Mouse (Mus musculus): Measurements from ENCODE around the gene Angel2. TPM values are rescaled to one million over a fixed set of nuclear protein-coding genes. Genes with fewer than 3 reads are reported as not detected.
A peak's percentile ranks its signal among the peaks of the same experiment; 100 is the strongest.

Angel2 gene
- total RNA-seq, 2 experiments from 2014 or later, result 26.4 to 30.1 TPM

DNA sequence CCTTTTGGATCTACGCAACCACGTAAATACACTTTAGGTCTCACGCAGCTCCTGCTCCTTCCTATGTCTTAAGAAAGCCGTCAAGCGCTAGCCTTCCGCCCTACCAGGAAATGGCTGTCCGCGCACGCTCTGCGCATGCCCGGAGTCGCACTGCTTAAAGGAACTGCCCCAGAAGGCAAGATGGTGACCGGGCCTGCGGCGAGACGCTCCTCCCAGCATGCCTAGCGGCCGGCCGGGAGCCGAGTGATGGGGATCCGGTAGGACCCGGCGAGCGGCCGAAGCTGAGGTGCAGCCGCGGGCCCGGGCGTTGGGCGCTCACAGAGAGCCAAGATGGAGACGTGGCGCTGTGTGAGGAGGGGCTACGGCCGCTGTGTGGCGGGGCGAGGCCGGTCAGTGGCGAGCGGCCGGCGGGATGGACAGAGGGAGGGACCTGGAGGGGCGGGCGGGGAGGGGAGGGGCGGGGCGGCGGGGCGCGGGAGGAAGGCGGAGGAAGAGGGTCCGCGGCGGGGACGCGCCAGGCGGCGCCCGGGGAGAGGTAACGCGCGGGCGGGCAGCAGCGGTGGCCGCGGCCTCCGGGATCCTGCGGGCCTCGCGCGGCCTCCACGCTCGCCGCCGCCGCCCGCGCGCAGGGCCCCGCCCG is 3.6 kb downstream of the Angel2 start:
- peak; percentile 97 for DNase-seq (ENCODE audit: low spot score)

DNA sequence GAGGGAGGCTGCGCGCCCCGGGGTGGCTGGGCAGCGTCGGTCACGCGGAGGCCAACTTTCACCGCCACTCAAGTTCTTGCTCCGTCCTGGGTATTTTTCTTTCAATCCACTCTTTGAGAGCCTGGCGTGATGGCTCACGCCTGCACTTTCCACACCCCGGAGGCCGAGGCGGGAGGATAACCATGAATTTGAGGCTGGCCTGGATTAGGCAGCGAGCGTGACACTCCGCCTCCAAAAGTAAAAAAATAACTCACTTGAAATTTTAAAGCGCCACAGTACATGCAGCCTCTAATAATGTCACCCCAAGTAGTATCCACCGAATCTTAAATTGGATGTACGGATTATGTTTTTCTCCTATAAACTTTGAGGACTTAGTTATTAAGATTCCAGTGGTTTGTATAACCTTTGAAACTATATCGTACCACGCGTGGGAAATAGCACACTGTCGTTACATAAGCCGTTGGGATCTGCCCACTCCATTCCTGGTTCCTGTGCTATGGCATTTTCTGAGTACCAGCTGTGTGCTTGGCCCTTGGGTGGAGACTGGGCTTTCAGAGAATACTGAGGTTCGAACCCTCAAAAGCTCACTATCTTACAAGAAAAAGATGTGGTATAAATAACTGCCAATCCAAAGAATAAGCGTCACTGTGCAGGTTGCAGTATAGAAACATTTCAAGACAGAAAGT is 4.2 kb downstream of the Angel2 start:
- DNase-seq (ENCODE audit: low spot score), result peak; percentile 32

DNA sequence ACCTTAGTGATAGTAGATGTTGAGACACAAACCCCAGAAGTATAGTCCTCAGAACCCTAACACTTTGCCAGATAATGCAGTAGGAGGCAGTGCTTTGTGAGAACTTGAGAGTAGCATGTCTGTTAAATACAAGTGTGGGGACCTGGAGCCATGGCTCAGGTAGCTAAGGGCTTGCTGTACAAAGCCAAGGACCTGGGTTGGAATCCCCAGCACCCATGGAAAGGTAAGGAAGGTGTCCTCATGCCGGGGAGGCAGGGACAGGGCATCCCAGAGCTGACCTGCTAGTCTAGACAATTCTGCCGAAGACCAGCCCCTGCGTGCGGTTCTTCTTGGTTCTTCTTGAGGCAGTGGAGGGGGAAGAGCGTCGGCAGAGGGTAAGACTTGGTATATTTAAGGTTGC is 5.3 kb downstream of the Angel2 start:
- DNase-seq (ENCODE audit: low spot score), result no peak

DNA sequence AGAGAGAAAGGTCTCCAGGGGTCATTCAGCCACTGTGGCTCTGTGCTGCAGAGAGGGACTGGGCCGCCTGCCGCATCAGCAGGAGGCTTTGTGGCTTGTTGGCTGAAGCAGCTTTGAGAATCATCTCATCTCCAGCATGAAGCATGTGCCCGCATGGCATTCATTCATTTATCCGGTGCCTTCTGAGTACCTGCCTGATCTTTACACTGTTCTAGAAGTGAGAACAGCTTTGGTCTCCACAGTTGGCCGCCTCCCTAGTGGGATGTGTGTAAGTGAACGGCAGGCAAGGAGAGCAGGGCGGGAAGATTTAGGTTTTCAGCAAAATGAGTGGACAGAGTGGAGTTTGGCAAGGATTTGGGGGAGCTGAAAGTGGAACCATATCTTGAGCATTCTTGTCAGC is 14.9 kb downstream of the Angel2 start:
- no peak for DNase-seq (ENCODE audit: low spot score)

DNA sequence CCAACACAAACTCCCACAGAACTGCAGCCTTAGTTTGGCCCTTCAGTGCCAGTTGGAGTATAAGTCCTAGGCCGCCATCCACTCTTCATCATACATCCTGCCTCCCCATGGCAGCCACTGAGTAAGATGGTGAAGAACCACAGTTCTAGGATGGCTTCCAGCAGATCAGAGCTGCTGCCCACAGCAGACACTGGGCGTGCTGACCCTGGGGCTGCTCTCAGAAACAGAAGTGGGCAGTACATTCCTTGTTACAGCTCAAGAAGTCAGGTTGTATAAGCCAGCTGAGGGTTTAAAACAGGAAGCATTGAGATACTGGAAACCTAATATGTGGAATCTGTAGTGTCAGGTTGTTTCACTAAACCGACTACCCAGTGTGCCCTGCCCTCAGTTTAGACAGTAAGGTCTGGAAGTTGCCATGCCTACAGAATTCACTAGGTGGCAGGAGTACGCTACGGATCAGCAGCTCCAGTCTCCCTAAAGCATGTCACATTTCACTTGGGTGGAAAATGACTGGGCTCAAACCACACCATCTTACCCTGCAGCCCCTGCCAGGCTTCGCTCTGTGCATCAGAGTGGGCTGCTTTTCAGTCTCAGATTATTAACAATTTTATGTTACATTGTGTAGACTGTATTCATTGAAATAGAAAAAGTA is 19.3 kb downstream of the Angel2 start:
- peak; percentile 82 for DNase-seq (ENCODE audit: low spot score)

DNA sequence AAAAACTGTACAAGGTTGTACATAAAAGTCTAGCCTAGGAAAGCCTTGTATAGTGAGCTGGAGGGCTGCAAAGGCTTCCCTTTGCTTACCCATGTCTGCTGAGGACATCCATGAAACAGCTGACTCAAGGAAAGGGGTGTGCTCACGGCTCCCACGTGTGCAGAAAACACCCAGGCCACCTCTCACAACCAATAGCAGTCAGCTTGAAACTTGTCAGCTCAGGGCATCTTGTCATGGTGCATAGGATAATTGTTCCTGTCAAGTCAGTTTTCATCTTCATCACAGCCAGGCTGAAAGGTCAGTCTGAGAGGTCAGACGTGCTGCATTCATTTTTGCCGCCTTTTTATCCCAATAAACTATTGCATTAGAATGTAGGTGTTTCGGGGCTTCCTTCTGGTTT is 23.1 kb downstream of the Angel2 start:
- DNase-seq (ENCODE audit: low spot score), result no peak

DNA sequence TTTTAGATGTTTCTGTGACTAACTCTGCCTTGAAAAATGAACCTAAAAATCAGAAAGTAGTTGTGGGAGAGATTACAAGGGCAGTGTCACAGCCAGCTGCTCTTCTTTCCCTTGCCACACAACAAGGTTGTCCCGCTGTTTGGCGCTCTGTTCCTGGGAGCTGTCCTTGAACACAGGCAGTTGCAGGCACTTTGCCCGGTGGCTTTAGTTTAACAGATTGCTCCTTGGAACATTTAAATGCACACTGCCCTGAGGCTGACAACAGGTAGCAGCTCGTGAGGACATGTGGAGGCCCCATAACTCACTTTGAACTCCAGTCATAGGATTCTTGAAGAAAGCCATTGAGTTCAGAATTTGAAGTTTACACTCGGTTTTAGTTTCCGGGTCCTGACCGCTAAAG is 23.5 kb downstream of the Angel2 start:
- no peak for DNase-seq (ENCODE audit: low spot score)

DNA sequence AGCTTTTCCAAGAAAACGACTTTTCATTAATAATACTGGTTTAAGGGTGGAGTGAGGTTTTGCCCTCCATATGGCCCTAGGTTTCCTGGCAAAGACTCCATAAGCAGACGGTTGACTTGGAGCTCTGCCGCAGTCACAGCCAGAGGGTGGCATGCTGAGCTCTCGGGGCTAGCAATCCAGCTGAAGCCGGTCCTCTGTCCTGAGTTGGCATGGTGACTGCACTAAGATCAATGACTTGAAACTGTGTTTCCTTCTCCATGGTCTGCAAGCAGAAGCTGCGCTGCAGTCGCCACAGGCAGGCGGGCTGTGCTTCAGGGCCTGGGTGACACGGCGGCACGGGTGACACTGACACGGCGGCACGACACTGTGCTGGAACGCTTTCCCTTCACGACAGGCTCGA is 23.9 kb downstream of the Angel2 start:
- DNase-seq (ENCODE audit: low spot score), result no peak

DNA sequence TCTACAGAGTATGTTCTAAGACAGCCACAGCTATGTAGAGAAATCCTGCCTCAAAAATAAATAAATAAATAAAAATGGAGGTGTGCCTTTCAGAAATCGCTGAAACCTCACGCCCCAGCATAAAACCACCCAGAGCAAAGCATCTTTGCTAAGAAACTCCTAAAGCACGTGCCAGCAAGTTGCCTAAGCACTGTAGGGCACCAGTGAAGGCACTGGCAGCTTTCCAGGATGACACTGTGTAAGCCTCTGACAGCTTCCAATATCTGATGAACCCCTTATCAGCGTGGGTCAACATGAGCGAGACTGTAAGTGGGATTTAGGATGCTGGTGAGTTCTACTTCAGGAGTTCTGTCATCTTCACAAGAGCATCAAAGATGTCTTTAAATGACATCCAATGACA is 26.1 kb downstream of the Angel2 start:
- DNase-seq (ENCODE audit: low spot score), result no peak

- no peak for DNase-seq (ENCODE audit: low spot score)
Observed at GRCm38 (mm10) chr1:190953009-190953408, 28.1 kb downstream of the Angel2 start.

GRCm38 (mm10) chr1:190958821-190959220 is 33.9 kb downstream of the Angel2 start:
- DNase-seq (ENCODE audit: low spot score), result no peak

GRCm38 (mm10) chr1:190962760-190963159 is 37.8 kb downstream of the Angel2 start:
- DNase-seq (ENCODE audit: low spot score), result no peak

DNA sequence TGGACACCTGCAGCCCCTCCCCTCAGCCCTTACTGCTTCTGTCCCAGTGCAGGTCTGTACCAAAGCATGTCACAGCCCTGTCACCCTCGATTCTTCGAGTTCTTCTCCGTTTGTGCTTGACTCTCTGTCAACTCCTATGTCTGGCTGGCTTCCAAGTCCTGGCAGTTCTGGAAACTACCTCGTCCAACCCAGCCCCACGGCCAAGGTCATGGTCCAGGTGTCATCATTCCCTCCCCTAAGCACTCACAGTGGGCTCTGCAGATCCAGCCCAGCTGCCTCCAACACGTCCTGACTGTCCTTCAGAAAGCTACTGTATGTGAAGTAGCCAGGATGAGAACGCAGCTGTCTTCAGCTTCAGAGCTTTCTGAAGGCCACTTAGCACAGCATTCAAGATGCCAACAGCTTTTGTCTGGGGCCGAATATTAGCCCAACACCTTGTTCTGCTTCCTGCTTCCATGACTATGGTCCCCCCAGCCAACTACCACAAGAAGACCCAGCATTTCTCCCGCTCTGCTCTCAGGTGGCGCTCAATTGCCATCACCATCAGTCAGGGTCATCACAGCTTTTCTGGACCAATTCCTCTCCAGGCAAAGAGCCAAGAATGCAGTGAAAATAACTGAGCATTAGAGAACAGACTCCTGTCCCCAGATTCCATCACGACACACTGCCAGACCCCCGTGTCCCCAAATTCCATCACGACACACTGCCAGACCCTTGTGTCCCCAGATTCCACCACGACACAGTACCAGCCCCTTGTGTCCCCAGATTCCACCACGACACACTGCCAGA is 40.3 kb downstream of the Angel2 start:
- no peak for DNase-seq (ENCODE audit: low spot score)

- no peak for DNase-seq (ENCODE audit: low spot score)
Observed at GRCm38 (mm10) chr1:190968010-190968409, 43.1 kb downstream of the Angel2 start.

- no peak for DNase-seq (ENCODE audit: low spot score)
Observed at GRCm38 (mm10) chr1:190971708-190972610, 47.0 kb downstream of the Angel2 start.

- peak; percentile 64 for DNase-seq (ENCODE audit: low spot score)
Observed at GRCm38 (mm10) chr1:190972612-190973192, 47.8 kb downstream of the Angel2 start.

DNA sequence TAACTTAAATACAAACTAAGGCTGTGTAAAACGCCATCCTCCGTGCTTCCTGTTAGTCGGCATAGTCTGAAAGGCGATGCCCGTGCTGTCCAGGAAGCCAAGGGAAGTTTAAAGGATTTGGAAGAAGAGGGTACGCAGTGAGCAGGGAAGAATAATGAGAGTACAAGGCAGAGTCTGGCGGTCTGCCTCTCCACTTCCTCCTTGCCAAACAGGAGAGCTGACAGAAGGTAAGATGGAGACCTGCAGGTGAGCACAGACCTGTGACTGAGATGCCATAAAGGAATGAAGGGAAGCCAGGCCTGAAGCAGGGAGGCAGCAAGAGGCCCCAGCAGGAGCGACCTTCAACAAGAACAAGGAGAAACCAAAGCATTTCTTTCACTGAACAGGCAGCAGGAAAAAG is 49.3 kb downstream of the Angel2 start:
- no peak for DNase-seq (ENCODE audit: low spot score)

DNA sequence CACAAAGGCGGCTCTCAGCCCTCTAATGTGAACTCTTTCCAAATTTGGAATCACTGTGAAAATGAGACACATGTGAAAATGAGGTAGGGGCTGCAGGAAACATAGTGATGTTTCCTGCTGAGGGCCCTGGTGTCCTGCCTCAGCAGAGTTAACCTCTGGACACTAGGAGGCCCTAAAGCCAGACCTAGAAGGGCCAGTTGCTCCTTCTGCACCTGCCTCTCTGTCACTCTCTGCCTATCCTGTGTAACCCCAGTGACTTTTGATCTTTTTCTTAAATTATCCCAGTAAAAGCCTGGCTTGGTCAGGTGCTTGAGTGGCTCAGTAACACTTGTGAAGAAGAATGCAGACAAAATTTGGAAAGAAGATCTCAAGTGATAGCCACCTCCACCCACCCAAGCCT is 49.9 kb downstream of the Angel2 start:
- DNase-seq (ENCODE audit: low spot score), result no peak

DNA sequence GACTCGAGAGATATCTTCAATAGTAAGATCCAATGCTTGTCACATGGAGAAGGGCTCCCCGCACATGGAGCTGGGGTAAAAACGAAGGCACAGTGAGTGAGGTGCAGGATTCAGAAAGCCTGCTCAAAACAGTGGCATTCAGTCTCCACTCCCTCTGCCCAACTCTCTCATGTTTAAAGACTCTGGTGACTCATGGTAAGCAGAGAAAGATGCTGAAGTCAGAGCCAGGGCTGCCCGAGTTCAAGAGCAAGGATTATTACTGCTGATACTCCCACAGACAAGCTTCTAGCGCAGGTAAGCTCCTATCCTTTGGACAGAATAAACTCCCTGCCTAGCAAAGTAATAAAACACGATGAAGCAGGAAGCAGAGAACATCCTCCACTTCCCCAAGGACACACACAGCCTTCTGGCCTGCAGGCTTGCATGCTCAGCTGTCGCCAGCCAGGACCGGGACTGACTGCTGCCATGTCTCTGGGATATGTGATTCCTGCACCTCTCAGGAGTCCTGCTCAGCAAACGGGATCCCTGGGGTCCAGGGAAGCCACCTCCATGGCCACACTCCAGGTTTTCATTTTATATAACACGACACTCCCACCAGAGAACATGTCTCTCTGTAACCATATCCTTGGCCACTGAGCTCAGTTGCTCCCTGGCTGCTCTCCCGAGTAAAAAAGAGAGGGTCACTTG is 52.1 kb downstream of the Angel2 start:
- DNase-seq (ENCODE audit: low spot score), result peak; percentile 34

DNA sequence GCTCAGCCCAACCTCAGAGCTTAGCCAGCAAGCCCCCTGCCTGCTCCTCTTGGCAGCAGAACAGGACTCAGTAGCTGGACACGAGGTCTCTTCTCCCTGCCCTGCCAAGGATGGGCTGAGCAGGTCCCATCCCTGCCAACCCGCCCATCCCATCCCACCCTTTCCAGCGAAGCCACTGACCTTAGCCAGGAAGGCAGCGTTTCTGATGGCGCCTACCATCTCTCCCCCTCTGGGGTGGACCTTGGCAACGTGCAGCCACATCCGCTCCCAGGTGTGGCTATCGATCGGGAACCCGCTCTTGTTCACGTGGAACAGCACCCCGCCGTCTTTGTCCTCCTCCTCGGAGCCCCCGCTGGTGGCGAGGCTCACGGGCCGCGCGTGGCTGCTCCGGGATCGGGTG is 53.1 kb downstream of the Angel2 start:
- no peak for DNase-seq (ENCODE audit: low spot score)

All from gastrocnemius, adult 18-20 months (tissue).